12 mouse cellular contexts compared by ENCODE assay signal in the genomic region with DNA sequence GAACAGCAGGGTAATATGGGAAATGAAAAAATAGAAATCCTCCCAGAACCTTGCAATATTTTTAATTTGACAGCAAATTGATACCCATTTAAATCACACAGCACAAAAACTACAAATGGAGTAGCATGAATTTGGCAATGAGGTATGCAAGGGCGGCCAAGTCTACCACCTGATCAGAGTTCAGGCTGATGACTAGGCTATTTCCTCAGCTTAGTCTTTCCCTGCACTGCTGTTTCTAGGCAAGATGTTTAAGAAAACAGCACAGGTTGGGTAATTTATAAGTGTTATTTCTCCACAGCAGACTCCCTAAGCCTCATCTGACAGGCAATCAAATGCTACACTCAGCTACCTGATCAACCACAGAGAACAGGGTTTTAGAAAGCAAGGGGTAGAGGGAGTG.
"Had no signal": no experiment of that assay in that cellular context is flagged by ENCODE, and none has a peak within 500 bp of the region (broad histone marks: within the 10 kb centered on the region; RNA-seq: fewer than 3 reads in every experiment).

No protein-coding gene starts in this region.

- ATAC-seq: midbrain, embryonic 16.5 days had no signal

- H3K9me3 ChIP-seq: kidney, embryonic 15.5 days; limb, embryonic 12.5 days; midbrain, embryonic 12.5 days; neural tube, embryonic 13.5 days had no signal

- H3K27ac ChIP-seq: kidney, embryonic 15.5 days; limb, embryonic 12.5 days; liver, embryonic 14.5 days; midbrain, embryonic 12.5 days; neural tube, embryonic 13.5 days; stomach, postnatal 0 days had no signal

- H3K4me2 ChIP-seq: kidney, embryonic 15.5 days; limb, embryonic 12.5 days; midbrain, embryonic 12.5 days; neural tube, embryonic 13.5 days had no signal

- H3K9ac ChIP-seq: kidney, embryonic 15.5 days; limb, embryonic 12.5 days; liver, embryonic 14.5 days; midbrain, embryonic 12.5 days; neural tube, embryonic 13.5 days had no signal

- H3K27me3 ChIP-seq: kidney, embryonic 15.5 days; limb, embryonic 12.5 days; midbrain, embryonic 12.5 days; neural tube, embryonic 13.5 days had no signal

- DNase-seq: kidney, adult 2 months; kidney, postnatal 14 days; layer of hippocampus, postnatal 36 days; lung, adult 18-20 months; thymus, postnatal 4 days had no signal

- H3K4me1 ChIP-seq: kidney, embryonic 15.5 days; limb, embryonic 12.5 days; midbrain, embryonic 12.5 days had no signal

- H3K4me3 ChIP-seq: kidney, embryonic 15.5 days; limb, embryonic 12.5 days; midbrain, embryonic 12.5 days; neural tube, embryonic 13.5 days had no signal
